Mouse (Mus musculus): Measurements from ENCODE around the gene Gmds.

Gmds gene

DNA sequence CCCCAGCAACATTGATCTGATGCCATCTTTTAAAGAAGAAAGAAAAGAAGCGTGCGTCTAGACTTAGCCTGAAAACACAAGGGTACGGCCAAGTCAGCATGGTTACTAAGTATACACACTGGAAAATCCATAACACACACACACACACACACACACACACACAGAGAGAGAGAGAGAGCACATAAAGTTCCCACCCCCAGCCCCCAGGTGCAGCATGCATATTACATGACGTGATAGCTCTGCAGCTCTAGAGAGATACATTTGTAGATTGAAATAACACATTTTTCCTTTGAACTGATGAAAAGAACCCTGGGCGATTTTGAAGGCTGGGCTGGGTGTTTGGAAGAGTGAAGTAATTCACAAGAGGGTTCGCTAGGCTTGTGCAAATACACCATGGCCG lies 553.8 kb downstream of the Gmds start:
- no peak for DNase-seq (ENCODE audit: low spot score in 2 of 2)

DNA sequence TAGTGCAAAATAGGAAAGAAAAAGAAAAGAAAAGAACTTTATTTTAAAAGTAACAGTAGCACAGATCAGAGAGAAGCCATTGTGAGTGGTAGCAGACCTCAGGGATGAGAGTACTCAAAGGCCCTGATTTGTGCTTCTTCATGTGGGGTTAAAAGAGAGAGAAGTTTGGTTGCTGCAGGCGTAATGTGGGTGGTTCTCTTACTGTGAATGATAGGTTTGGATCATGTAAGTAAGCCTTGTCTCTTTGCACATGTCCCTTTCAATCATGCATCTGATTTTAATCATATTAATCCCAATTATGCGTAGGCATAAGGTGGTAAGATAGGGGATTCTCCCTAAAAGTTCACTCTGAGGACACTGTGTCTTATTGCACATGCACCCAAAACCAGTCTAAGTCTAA lies 556.5 kb downstream of the Gmds start:
- no peak for DNase-seq (ENCODE audit: low spot score in 2 of 2)

DNA sequence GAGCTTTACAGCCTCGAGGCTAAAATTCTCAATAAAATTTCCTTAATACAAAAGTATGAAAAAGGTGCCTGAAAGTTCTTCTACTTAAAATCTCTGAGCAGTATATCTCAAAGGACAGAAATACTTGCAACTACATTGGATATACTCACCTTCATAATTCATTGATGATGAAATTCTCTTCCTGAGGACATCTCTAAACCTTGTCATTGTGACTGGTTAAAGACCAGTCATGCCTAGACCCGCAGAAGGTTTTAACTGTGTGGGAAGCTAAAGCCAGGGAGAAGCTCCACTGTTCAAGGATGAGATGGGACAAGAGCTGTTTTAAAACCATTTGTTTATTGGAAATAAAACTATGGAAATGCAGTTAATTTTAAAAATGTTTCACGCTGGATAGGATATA lies 558.2 kb downstream of the Gmds start:
- no peak for DNase-seq (ENCODE audit: low spot score in 2 of 2)

DNA sequence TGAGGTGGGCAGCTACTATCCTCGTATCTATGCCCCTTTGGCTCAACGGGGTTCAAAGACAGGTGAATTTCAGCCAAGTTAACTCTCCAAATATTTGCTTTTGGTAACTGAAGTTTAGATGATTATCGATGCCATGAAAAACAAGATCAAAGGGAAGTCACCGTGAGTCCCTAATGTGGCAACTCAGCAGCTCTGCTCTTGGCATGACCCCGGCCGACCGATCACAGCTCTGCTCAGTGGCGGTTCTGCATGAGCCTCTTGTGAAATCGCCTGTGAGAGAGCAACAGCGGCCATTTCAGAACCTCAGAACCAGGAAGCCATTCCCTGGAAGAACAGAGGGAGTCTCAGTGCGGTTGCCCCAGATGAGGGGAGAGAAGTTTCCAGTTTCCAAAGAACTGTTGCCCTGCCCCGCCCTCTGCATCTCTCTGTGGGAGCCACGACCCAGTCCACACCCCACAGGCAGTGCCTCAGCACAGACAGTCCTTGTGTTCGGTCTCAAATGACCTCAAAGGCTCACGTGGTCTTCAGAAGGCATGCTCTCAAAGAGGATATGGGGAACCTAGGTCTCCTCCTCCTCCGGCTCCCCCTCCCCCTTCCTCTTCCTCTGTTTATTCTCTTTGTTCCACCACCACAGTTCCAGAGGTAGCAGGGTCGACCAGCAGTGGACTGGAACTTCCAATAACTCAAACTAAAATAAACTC lies 559.1 kb downstream of the Gmds start:
- no peak for DNase-seq (ENCODE audit: low spot score in 2 of 2)

DNA sequence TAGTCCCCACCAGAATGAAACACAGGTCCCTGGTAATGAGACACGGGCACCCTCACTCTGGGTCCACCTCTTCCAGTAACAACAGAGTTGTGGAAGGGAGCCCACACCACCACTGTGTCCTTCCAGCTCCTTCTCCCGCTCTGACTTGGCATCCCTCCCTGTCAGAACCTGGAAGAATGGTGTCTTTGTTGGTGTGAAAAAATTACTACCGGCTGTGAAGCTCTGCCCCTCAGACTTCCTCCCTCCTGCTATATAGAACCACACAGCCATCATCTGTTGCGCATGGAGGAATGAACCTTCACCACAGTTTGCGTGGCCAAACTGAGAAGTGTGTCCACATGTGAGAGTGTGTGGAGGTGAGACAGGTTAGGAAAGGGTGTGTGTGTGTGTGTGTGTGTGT lies 562.8 kb downstream of the Gmds start:
- DNase-seq (ENCODE audit: low spot score in 2 of 2), result no peak

DNA sequence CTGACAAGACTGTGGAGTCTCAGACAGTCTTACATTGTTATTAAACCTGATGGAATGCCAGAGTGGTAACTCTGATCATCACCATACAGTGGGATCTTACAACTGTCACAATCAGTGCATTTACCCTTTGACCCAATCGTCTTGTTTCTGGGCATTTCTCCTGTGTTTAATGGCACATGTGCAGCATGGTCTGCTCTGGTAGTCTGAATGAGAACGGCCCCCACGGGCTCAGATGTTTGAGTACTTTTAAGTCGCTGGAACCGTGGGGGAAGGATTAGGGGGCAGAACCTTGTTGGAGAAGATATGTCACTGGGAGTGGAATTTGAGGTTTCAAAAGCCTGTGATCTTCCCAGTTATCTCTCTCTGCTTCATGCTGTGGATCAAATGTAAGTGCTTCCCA lies 565.7 kb downstream of the Gmds start:
- DNase-seq (ENCODE audit: low spot score in 2 of 2), result no peak
